Mouse (Mus musculus) ovary, postnatal 36 days (tissue): Measurements from ENCODE around the gene Hdhd3.

Experiments
- DNase-seq: peaks from one replicate; pipeline ENCODE4 v3.0.0; 2022; ENCODE audit warnings: low spot score, mixed read lengths

Hdhd3 gene

DNA sequence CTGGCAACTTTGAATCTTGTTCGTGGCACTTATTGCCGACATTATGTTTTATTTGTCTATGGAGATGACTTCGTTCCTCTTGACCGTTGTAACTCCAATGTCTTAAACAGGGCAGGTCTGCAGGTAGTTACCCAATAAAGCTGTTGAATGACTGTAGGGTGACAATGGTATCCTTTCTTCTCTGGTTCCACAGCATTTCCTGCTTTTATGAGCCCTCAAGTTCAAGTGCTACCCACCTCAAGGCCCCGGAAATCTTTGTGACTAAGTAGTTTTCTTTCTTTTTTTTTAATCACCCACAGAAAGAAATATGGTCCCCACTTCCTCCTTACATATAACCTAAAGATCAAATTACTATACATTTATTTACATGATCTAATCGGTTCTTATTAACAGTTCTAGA is 27.5 kb downstream of the Hdhd3 start:
- DNase-seq = no peak

DNA sequence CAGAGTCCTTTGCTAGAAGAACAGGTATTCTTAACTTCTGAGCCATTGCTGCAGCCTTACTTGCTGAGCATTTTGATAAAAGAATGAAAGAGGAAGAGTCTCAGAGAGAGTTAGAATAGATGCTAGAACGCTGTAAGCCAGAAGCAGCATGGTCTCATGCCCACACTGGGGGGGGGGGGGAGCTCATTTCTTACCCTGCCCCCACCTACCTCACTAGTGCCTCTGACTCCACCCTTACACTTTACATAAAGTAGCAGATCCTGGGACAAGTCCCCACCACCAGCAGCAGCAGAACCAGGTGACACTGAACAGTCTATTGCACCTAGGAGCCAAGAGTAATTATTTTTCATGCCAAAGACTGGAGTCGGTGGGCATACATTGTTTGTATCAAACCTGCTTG is 28.1 kb downstream of the Hdhd3 start:
- no peak for DNase-seq

DNA sequence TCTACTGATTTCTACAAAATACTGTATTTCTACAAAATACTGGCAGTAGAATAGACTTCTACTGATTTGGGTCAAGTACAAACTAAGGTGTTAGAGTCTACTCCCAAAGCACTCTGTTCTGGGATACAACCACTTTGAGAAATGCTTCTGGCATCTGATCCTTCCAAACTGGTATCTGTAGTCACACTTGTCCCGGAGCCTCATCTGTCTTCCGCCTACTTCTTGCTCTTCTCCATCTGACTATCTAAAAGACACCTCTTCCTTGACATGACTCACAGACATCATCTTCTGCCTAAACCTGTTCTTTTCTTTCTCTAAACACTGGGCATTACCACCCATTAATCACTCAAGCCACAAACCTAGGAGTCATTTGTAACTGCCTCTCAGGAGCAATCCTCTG is 31.2 kb downstream of the Hdhd3 start:
- no peak for DNase-seq

DNA sequence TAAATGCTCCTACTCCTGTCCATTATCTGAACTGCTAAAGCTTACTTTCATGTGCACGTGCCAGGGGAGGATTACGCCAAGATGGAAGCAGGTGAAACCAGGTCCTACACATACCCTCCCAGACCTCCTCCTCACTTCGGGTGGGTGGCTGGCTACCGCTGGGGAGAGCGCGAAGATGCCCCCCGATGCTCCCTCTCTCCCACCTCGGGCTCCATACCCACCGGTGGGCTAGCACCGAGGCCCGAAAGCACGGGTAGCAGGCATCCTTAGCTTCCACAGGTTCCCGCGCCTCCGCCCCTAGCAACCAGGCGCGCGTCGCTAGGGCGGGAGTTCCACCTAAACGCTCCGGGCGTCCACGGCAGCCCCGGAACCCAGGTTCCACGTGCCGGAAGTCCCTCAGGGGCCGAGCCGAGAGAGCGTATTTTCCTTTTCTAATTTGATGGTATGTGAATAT is 32.6 kb downstream of the Hdhd3 start, which contains the start of gene Wdr31:
Gene Wdr31, minus strand, starts transcription at position 299 of the 454 bp plus-strand sequence.
- DNase-seq = peak; percentile 84

DNA sequence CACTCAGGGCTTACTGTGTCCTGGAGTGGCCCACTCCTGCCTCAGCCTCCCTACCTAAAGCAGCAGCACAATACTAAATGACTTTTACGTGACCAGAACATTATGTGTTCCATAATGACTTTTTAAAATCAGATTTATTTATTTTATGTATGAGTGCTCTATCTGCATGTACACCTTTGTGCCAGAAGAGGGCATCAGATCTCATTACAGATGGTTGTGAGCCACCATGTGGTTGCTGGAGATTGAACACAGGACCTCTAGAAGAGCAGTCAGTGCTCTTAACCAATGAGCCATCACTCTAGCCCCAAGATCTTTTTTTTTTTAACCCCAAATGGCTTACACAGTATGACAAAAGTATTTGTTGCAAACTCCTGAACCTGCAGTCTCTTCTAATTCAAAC is 35.1 kb downstream of the Hdhd3 start:
- DNase-seq = no peak

DNA sequence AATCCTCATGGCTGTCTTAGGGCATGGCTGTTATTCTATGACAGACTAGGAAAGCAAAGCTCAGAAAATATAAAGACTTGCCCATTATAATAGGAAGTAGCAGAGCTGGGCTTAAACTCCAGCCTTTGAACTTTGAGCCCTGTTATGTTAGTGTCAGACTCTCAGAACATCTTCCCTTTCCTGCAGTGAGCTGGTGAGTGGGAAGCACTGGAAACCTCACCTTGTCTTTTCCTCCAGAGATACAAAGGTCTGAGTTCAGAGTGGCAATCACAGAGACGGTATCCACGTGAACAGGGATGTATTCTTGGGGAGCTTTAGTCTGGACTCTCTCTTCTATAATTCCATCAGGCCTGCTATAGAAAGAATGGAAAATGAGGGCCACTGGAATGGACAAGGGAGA is 40.1 kb downstream of the Hdhd3 start:
- no peak for DNase-seq

DNA sequence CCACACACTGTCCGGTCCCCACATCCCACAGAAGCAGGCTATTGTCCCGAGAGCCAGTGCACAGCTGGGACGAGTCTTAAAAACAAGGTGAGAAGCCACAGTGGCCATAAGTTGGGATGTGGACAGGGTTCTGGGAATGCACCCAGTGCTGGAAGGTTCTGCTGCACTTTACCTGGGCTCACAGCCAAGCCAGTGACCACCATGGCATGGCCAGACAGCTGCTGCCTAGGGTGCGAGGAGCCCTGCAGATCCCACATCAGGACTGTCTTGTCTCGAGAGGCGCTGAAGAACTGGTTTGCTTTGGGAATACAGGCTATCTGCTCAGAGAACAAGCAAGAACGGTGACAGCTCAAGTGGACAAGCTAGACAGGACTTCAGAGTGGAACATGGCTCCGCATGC is 42.9 kb downstream of the Hdhd3 start:
- no peak for DNase-seq

DNA sequence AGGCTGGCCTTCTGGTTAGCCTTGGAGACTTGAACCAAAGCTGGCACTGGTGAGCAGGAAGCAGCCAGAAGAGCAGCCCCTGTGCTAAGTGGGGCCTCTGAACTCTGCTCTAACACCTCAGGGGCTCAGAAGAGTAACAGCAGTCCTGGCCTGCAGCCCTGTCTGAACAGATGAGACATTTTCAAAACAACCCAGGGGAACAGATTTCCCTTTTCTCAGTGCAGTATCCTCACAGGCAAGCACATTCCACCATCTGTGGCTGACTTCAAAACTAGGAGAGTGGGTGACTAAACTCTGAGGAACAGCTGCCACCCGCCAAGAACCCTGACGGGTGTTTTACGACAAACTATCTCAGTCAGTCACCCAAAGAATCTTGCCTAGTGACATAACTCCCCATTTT is 44.2 kb downstream of the Hdhd3 start:
- no peak for DNase-seq

DNA sequence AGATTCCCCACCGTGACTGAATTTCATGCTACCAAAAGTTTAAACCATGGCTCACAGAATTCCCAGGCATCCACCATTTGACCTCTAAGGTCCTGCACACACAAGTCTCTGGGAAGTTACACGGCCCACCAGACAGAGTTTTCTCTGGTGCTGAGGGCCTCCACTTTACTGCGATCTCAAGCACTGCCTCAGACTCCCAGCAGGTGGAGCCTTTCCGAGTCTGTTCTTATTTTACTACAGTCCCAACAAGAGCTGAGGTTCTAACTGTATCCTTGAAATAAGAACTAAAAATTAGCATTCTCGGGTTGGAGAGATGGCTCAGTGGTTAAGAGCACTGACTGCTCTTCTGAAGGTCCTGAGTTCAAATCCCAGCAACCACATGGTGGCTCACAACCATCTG is 48.3 kb downstream of the Hdhd3 start:
- DNase-seq = peak; percentile 29
